Mouse (Mus musculus) naive thymus-derived CD4-positive, alpha-beta T cell, adult 5 months (primary cell): Measurements from ENCODE around the gene Ednra. TPM values are rescaled to one million over a fixed set of nuclear protein-coding genes. Genes with fewer than 3 reads are reported as not detected.

ENCODE experiments used
- polyA plus RNA-seq: library from polyadenylated mRNA; unstranded; fragments of 100-300 nt; shearing (Covaris generic); gene quantifications from one replicate; pipeline ENCODE4 v1.2.1, GENCODE M21; 2017

Gene Ednra
- polyA plus RNA-seq: not detected

GRCm38 (mm10) chr8:77724046-77724930 lies at the start of gene Ednra:
Gene Ednra (minus strand): TSS chr8:77724464.

Other genes starting within 250 kb of the Ednra start
- gene Arhgap10, start 206.5 kb downstream of the Ednra start, polyA plus RNA-seq: 10.4 TPM
- gene Prmt9, start 175.1 kb downstream of the Ednra start, polyA plus RNA-seq: 20.7 TPM
- gene Tmem184c, start 113.8 kb downstream of the Ednra start, polyA plus RNA-seq: 15.6 TPM